Mouse (Mus musculus) ovary, postnatal 14 days (tissue): ENCODE data around the gene Mmp14.
A peak's percentile ranks its signal among the peaks of the same experiment; 100 is the strongest.

Source experiments
- DNase-seq: peaks from one replicate; pipeline ENCODE4 v3.0.0; 2022; ENCODE audit warnings: low spot score

Mmp14 gene

DNA sequence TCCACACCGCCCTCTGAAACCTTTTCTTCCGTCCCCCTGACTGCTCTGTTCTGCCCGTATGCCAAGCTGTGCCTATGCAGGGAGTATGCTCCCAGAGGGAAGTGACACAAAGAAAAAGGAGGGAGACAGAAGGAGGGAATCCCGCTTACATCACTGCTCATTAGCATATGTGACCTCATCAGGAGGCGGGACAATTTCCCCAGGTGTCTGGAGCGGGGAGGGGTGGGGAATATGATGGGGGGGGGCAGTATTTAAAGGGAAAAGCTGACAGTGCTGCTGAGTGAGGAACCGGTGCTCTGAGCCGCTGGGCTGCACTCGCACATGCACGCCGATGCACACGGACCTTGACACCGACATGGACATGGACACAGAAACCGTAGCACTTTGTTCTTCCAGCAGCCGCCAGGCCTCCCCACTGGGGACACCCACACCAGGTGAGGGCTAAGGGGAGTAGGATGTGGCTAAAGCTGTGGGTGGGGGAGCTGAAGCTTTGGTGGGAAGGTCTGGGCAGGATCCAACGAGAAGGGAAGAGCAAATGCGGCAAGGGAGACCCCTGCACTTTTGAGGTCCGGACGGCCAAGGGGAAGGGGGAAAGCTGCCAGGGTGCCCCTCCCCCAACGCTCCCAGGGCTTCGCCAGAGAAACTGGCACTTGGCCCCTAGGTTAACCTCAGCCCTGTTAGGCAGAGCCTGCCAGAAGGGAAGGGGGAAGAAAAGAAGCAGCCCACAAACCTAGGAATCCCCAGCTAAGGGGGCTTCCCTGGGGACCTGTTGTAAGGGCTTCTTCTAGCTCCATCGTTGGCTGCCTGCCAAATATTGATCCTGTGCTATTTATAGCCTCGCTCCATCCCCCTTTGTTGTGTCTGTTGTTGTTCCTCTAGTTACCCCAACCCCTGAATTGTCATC is 44.8 kb downstream of the Mmp14 start, which contains the start of gene Rem2:
Gene Rem2 (plus strand): TSS at position 160 of the 904 bp plus-strand sequence.
- DNase-seq, result peak; percentile 22

DNA sequence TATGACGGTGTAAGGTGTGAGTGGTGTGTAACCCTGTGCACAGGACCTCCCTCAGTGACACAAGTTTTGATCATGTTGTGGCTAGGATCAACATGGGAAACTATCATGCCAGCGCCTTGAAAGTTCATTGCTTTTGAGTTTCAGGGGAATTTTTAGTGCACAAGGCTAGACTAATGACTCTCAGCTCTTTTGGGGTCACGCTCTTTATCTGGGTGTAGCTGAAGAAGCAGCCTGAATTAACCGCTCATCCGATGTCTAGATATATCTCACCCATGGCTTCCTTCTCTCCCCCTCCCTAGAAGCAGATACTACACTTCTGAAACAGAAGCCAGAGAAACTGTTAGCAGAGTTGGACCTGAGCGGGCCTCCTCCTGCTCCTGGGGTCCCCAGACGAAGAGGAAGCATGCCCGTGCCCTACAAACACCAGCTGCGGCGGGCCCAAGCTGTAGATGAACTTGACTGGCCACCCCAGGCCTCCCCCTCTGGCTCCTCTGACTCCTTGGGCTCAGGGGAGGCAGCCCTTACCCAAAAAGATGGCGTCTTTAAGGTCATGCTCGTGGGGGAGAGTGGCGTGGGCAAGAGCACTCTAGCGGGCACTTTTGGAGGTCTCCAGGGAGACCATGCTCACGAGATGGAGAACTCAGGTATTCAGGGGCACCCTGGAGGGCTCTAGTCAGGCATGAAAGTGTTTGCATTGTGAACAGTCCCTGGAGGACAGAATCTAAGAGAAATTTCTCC is 45.9 kb downstream of the Mmp14 start:
- no peak for DNase-seq

GRCm38 (mm10) chr14:54479451-54479920 is 48.1 kb downstream of the Mmp14 start:
- DNase-seq, result no peak

DNA sequence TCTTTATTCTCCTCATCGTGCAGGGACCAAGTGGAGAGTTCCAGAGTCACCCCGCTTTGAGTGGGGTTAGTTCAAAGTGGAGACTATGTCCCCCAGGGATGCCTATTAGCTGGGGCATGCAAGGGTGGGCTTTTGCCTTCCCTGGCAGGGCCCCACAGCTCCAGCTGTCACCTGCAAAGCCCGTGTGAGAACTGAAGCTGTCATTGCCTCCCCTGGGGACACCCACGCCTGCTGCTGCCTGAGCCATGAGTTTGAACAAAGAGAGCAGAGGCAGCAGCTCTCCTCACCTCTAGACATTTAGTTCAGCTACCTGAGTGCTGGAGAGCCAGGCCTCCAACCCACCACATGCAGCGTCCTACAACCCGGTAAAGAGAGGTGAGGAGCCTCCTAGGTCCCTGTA is 49.3 kb downstream of the Mmp14 start:
- DNase-seq, result no peak

- no peak for DNase-seq
Measured at GRCm38 (mm10) chr14:54481402-54481801, 50.0 kb downstream of the Mmp14 start.

DNA sequence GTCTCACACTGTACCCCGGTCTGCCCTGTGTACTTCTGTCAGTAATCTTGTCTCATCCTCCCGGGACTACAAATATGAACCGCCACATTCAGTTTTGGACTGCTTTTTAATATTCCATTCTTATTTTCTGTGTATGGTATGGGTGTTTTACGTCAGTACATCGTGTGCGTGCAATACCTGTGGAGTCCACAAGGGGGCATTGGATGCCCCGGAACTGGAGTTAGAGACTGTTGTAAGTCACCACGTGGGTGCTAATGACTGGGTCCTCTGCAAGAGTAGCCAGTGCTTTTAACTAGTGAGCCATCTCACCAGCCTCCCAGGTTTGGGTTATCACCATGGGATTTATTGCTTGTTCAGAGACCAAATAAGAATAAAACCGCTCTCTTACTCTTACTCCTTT is 51.1 kb downstream of the Mmp14 start:
- no peak for DNase-seq

DNA sequence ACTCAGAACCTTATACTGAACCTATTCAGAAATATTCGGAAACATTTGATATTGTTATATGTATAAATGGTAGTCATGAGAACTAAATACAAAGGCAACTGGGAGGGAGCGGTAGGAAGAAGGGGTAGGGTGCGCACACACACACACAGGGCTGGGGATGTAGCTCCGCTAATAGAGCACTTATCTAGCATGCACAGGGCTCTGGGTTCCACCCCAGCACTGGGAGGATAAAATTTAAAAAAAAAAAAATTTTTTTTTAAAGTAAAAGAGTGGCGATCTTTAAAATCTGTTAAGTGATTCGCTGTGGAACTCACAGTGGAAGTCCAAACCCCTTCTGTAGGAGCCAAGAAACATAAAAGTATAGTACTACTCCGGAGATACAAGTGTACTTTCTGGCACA is 54.5 kb downstream of the Mmp14 start:
- DNase-seq, result no peak

DNA sequence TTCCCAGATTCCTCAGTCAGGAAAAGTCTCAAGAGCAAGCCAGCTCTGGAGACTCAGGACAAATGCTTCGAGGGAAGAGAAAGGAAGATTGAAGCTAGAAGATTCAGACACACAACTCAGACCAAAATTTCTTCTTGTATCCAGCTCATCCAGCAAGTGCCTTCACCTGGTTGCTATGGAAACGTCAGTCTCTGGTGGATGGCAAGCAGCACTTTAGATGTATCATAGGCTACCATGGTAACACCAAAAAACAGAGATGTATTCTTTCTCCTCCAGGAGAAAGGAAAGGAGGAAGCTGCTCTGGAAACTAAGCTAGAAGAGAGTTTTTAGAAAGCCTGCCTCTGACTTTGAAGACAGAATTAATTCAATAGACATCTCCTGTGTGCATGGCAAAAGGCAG is 56.3 kb downstream of the Mmp14 start:
- no peak for DNase-seq

- DNase-seq, result no peak
Measured at GRCm38 (mm10) chr14:54488350-54488749, 56.9 kb downstream of the Mmp14 start.

- DNase-seq, result no peak
Measured at GRCm38 (mm10) chr14:54492345-54493131, 61.1 kb downstream of the Mmp14 start.

DNA sequence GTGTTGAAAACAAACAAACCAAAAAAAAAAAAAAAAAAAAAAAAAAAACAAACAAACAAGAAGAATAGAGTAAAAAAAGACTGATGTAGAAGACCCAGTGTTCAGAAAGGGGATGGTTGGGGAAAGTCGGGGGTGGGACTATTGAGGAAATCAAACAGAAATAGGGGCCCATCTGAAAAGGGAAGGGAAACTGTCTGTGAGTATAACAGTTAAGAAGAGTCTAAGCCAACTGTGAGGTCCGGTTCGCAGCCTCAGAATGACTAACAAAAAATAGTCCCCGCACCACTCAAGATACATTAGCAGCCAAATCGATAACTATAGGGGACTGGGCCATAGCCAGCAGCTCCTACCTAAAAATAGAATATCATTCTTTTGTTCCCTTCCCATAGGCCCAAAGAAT is 61.8 kb downstream of the Mmp14 start:
- no peak for DNase-seq

- peak; percentile 50 for DNase-seq
Measured at GRCm38 (mm10) chr14:54494234-54494633, 62.8 kb downstream of the Mmp14 start.
